Mouse (Mus musculus) CH12.LX (cell line): ENCODE measurements at regions not wholly inside any gene's neighbourhood (a gene's known extent, or its start where the extent isn't known, plus 50 kb on each side); places are given as distances from the start of the nearest gene placed in this dataset.

ENCODE experiments used
- DNase-seq: peaks from one replicate; pipeline ENCODE4 v3.0.0-alpha.2; 2013; ENCODE audit errors: extremely low read depth
- H3K27ac ChIP-seq: 2 replicates; pipeline ENCODE4 v1.5.1; 2012; ENCODE audit warnings: low read depth, mild to moderate bottlenecking, control low read depth, moderate library complexity; ENCODE audit not compliant: insufficient read depth
- H3K27me3 ChIP-seq: replicated peaks from 2 replicates; pipeline ENCODE3; 2012; ENCODE audit warnings: inconsistent platforms
- H3K36me3 ChIP-seq, 2 experiments: replicated peaks in 1 of 2; 2 replicates each; pipeline versions ENCODE3 to v1.6.1; 2012; ENCODE audit warnings: inconsistent platforms in 1 of 2, low read length in 1 of 2, mild to moderate bottlenecking in 1 of 2, mixed read lengths in 1 of 2, moderate library complexity in 1 of 2; ENCODE audit not compliant: control insufficient read depth in 1 of 2, insufficient read depth in 1 of 2
- H3K4me1 ChIP-seq, 2 experiments: 2 replicates each; pipeline ENCODE4 v1.6.1; 2012; ENCODE audit warnings: inconsistent platforms in 1 of 2, moderate library complexity in 1 of 2; ENCODE audit not compliant: insufficient read depth in 2 of 2, control insufficient read depth in 1 of 2
- H3K4me2 ChIP-seq: 2 replicates; pipeline ENCODE4 v1.6.1; 2012; ENCODE audit warnings: low read depth, mild to moderate bottlenecking, control low read depth; ENCODE audit not compliant: poor library complexity, insufficient read depth, severe bottlenecking
- H3K4me3 ChIP-seq, 3 experiments: fragments of 150-350 bp in 1 of 3; sonication (generic) in 1 of 3; replicated peaks in 1 of 3; 2 replicates each; pipeline versions ENCODE3 to v1.5.1; 2011 to 2012; ENCODE audit warnings: low read depth in 2 of 3, low read length in 2 of 3, mild to moderate bottlenecking in 2 of 3, moderate library complexity in 2 of 3, control low read depth in 1 of 3, improper control_type of control experiment in 1 of 3, inconsistent platforms in 1 of 3, mixed read lengths in 1 of 3; ENCODE audit not compliant: poor library complexity in 1 of 3
- H3K79me2 ChIP-seq: replicated peaks from 2 replicates; pipeline ENCODE4 v1.6.1; 2012; ENCODE audit warnings: mild to moderate bottlenecking, moderate library complexity; ENCODE audit not compliant: control insufficient read depth, poor library complexity, insufficient read depth, severe bottlenecking; ENCODE audit errors: extremely low read depth
- H3K9ac ChIP-seq: 2 replicates; pipeline ENCODE4 v1.6.1; 2012; ENCODE audit warnings: low read depth, mild to moderate bottlenecking, control low read depth, moderate library complexity; ENCODE audit not compliant: insufficient read depth
- H3K9me3 ChIP-seq: replicated peaks from 2 replicates; pipeline ENCODE3; 2012; ENCODE audit warnings: low read length, inconsistent platforms, mixed read lengths
- CHD1 ChIP-seq: IDR thresholded peaks from 2 replicates; pipeline ENCODE4 v1.6.1; 2012; ENCODE audit warnings: low read depth, low read length, improper control_type of control experiment, inconsistent platforms
- CTCF ChIP-seq, 2 experiments: IDR thresholded peaks in 1 of 2; conservative IDR thresholded peaks in 1 of 2; 2 replicates each; pipeline ENCODE4 v1.5.1; 2011 to 2012; ENCODE audit warnings: low read depth in 2 of 2, low read length in 2 of 2, improper control_type of control experiment in 1 of 2, inconsistent platforms in 1 of 2, mild to moderate bottlenecking in 1 of 2, moderate library complexity in 1 of 2
- GABPA ChIP-seq: IDR thresholded peaks from 2 replicates; pipeline ENCODE4 v1.6.1; 2012; ENCODE audit warnings: low read depth, low read length, improper control_type of control experiment, inconsistent platforms; ENCODE audit not compliant: insufficient replicate concordance
- IRF4 ChIP-seq: IDR thresholded peaks from 2 replicates; pipeline ENCODE4 v1.6.1; 2014; ENCODE audit warnings: low read depth, mild to moderate bottlenecking, inconsistent platforms, low read length, improper control_type of control experiment
- JUN ChIP-seq: IDR thresholded peaks from 2 replicates; pipeline ENCODE4 v1.6.1; 2011; ENCODE audit warnings: low read depth, mild to moderate bottlenecking, low read length, improper control_type of control experiment, moderate library complexity; ENCODE audit not compliant: insufficient read depth
- MAX ChIP-seq: IDR thresholded peaks from 2 replicates; pipeline ENCODE4 v1.6.1; 2011; ENCODE audit warnings: low read length, improper control_type of control experiment
- MXI1 ChIP-seq: IDR thresholded peaks from 2 replicates; pipeline ENCODE4 v1.6.1; 2011; ENCODE audit warnings: mild to moderate bottlenecking, low read depth, low read length, improper control_type of control experiment
- NRF1 ChIP-seq: IDR thresholded peaks from 2 replicates; pipeline ENCODE4 v1.6.1; 2014; ENCODE audit warnings: low read depth, mild to moderate bottlenecking, inconsistent platforms, low read length, improper control_type of control experiment, moderate library complexity
- POLR2A ChIP-seq: IDR thresholded peaks from 2 replicates; pipeline ENCODE4 v1.6.1; 2011; ENCODE audit warnings: low read depth, mild to moderate bottlenecking, improper control_type of control experiment, low read length
- RAD21 ChIP-seq: IDR thresholded peaks from 2 replicates; pipeline ENCODE4 v1.6.1; 2011; ENCODE audit warnings: low read depth, mild to moderate bottlenecking, low read length, improper control_type of control experiment, moderate library complexity
- RCOR1 ChIP-seq: conservative IDR thresholded peaks from 2 replicates; pipeline ENCODE4 v1.6.1; 2012; ENCODE audit warnings: low read depth, mild to moderate bottlenecking, inconsistent platforms, low read length, improper control_type of control experiment
- UBTF ChIP-seq: IDR thresholded peaks from 2 replicates; pipeline ENCODE4 v1.6.1; 2012; ENCODE audit warnings: low read depth, mild to moderate bottlenecking, inconsistent platforms, low read length, improper control_type of control experiment, moderate library complexity
- USF1 ChIP-seq: IDR thresholded peaks from 2 replicates; pipeline ENCODE4 v1.6.1; 2014; ENCODE audit warnings: low read depth, mild to moderate bottlenecking, inconsistent platforms, low read length, improper control_type of control experiment
- ZC3H11A ChIP-seq: IDR thresholded peaks from 2 replicates; pipeline ENCODE4 v1.6.1; 2012; ENCODE audit warnings: low read depth, mild to moderate bottlenecking, inconsistent platforms, low read length, improper control_type of control experiment
- ZKSCAN1 ChIP-seq: IDR thresholded peaks from 2 replicates; pipeline ENCODE4 v1.6.1; 2012; ENCODE audit warnings: low read depth, inconsistent platforms, low read length, improper control_type of control experiment, borderline replicate concordance
- ZMIZ1 ChIP-seq: IDR thresholded peaks from 2 replicates; pipeline ENCODE4 v1.6.1; 2012; ENCODE audit warnings: low read depth, mild to moderate bottlenecking, inconsistent platforms, low read length, improper control_type of control experiment
- dilution Hi-C: fragments of 300-500 bp; cut with MboI; formaldehyde crosslinking; loops from 2 replicates; pipeline ENCODE4 v1.14.3; 2020; ENCODE audit warnings: low sequenced_read_pairs; ENCODE audit not compliant: extremely low pct_unique_long_range_greater_than_20kb, extremely low pct_ligation_motif_present
- in situ Hi-C: fragments of 300-500 bp; cut with MboI; formaldehyde crosslinking; loops from 3 replicates; pipeline ENCODE4 v1.14.3; 2019; ENCODE audit warnings: low sequenced_read_pairs, low pct_ligation_motif_present, low pct_unique_long_range_greater_than_20kb, mixed read lengths

DNA sequence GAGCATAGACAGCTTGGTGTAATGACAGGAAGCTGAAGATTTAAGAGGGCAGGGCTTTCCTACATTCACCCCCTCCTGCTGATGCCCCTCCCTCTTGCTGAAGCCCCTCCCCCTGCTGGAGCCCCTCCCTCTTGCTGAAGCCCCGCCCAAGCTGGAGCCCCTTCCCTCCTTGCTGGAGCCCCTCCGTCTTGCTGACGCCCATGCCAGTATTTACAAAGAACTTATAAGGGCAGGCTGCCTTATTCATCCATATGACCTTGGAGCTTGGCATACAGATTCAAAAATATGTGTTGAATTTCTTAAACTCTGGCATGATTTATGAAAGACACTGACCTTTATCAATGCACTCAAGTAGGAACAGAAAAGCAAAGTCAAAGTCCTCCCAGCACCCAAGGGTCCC lies 178.5 kb upstream of the Six2 start:
- Histone ChIP-seq H3K79me2 (no peaks in the 10 kb centered on the region), H3K36me3 (no peaks in the 10 kb centered on the region), H3K4me2 (no peak overlapping the region)
- dilution Hi-C loops, result no loop called here
- DNase-seq, result no peak
- TF ChIP-seq NRF1 (no peak), POLR2A (no peak), MAX (no peak), GABPA (no peak), RAD21 (no peak), RCOR1 (no peak), IRF4 (no peak), ZMIZ1 (no peak), ZKSCAN1 (no peak), UBTF (no peak), CHD1 (no peak), USF1 (no peak), CTCF (conservative IDR thresholded peaks at IDR 0.05 in 1 of 2, IDR thresholded peaks at IDR 0.05 in 1 of 2; ENCODE audit: low read depth in 2 of 2, low read length in 2 of 2) (no peak)
- TF ChIP-seq, all 38 proteins: peak for 0
- Histone ChIP-seq H3K4me3 (no peak overlapping the region), H3K4me1 (peaks cover 5 to 15% of the 10 kb centered on the region in 2 experiments; a peak in 2 of 4 replicates), H3K27me3 (no peaks in the 10 kb centered on the region), H3K27ac (no peak overlapping the region), H3K9ac (no peak overlapping the region), H3K9me3 (no peaks in the 10 kb centered on the region)
- in situ Hi-C loops, result no loop called here

DNA sequence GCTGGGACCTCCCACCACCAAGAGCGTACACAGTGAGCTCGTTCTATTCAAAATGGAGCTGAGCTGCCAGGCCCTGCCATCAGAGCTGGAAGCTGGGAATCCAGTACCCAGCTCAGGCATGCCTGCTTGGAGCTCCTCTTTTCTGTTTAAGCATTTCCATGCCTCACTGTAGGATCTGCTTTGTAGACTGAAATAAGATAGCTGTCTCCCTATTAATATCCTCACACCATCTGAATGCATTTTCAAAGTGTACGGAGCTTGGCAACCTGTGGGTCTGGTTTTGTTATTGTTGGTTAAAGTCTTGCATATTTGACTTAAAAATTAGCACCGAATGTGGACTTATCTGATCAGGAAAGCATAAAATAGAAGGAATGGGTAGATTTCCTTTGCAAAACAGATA lies 177.9 kb upstream of the Six2 start:
- peaks cover 3 to 16% of the 10 kb centered on the region in 2 experiments; a peak in 2 of 4 replicates for H3K4me1 ChIP-seq
- DNase-seq, result no peak
- H3K9ac ChIP-seq, result no peak overlapping the region
- no peak overlapping the region for H3K27ac ChIP-seq
- no peak overlapping the region for H3K4me3 ChIP-seq
- in situ Hi-C loops (no loop called here), dilution Hi-C loops (no loop called here)
- H3K4me2 ChIP-seq, result no peak overlapping the region
- no peaks in the 10 kb centered on the region for H3K27me3 ChIP-seq
- no peaks in the 10 kb centered on the region for H3K36me3 ChIP-seq
- H3K79me2 ChIP-seq, result no peaks in the 10 kb centered on the region
- H3K9me3 ChIP-seq, result no peaks in the 10 kb centered on the region
- TF ChIP-seq ZC3H11A (no peak), MXI1 (no peak), CHD1 (no peak), USF1 (no peak), JUN (no peak)
- TF ChIP-seq, all 38 proteins: peak for 0
